Mouse (Mus musculus): ENCODE measurements around the gene Mmp13. TPM values are rescaled to one million over a fixed set of nuclear protein-coding genes. Genes with fewer than 3 reads are reported as not detected.

Gene Mmp13
- polyA plus RNA-seq, 1 experiment from 2014 or later = not detected

- Histone ChIP-seq H3K4me1 (replicated peaks; ENCODE audit: control insufficient read depth, insufficient read depth, low read length) (no peaks in the 10 kb centered on the region), H3K9me3 (ENCODE audit: control insufficient read depth, low read length) (no peaks in the 10 kb centered on the region), H3K9ac (ENCODE audit: low read length) (no peak overlapping the region), H3K4me3 (ENCODE audit: low read depth, low read length) (no peak overlapping the region), H3K27ac (ENCODE audit: low read depth, low read length) (no peak overlapping the region), H3K27me3 (ENCODE audit: control insufficient read depth, insufficient read depth, low read length) (no peaks in the 10 kb centered on the region), H3K36me3 (ENCODE audit: control insufficient read depth, insufficient read depth, low read length) (no peaks in the 10 kb centered on the region), H3K4me2 (ENCODE audit: low read depth, low read length, severe bottlenecking) (no peak overlapping the region)
- ATAC-seq (replicated peaks; ENCODE audit: low FRiP score) (no peak), DNase-seq (ENCODE audit: low spot score) (no peak)
- 79% methylated on average over 2 of the region's 2 CpGs for WGBS
These were observed 17.2 kb downstream of the Mmp13 start for GRCm38 (mm10) chr9:7289501-7289900.

- Histone ChIP-seq H3K27me3 (ENCODE audit: control insufficient read depth, insufficient read depth, low read length) (no peaks in the 10 kb centered on the region), H3K9ac (ENCODE audit: low read length) (no peak overlapping the region), H3K4me2 (ENCODE audit: low read depth, low read length, severe bottlenecking) (no peak overlapping the region), H3K36me3 (ENCODE audit: control insufficient read depth, insufficient read depth, low read length) (no peaks in the 10 kb centered on the region), H3K4me1 (replicated peaks; ENCODE audit: control insufficient read depth, insufficient read depth, low read length) (no peaks in the 10 kb centered on the region), H3K4me3 (ENCODE audit: low read depth, low read length) (no peak overlapping the region), H3K9me3 (ENCODE audit: control insufficient read depth, low read length) (no peaks in the 10 kb centered on the region), H3K27ac (ENCODE audit: low read depth, low read length) (no peak overlapping the region)
- ATAC-seq (replicated peaks; ENCODE audit: low FRiP score) (no peak), DNase-seq (ENCODE audit: low spot score) (no peak)
- 95% methylated on average over 12 of the region's 12 CpGs for WGBS
These were observed 17.6 kb downstream of the Mmp13 start for GRCm38 (mm10) chr9:7289901-7290300.

- no peak for ATAC-seq (replicated peaks; ENCODE audit: low FRiP score)
- Histone ChIP-seq H3K36me3 (ENCODE audit: control insufficient read depth, insufficient read depth, low read length) (no peaks in the 10 kb centered on the region), H3K4me3 (ENCODE audit: low read depth, low read length) (no peak overlapping the region), H3K27ac (ENCODE audit: low read depth, low read length) (no peak overlapping the region), H3K9me3 (ENCODE audit: control insufficient read depth, low read length) (no peaks in the 10 kb centered on the region), H3K4me1 (replicated peaks; ENCODE audit: control insufficient read depth, insufficient read depth, low read length) (no peaks in the 10 kb centered on the region), H3K9ac (ENCODE audit: low read length) (no peak overlapping the region), H3K4me2 (ENCODE audit: low read depth, low read length, severe bottlenecking) (no peak overlapping the region), H3K27me3 (ENCODE audit: control insufficient read depth, insufficient read depth, low read length) (no peaks in the 10 kb centered on the region)
- WGBS = 39% methylated on average over 1 of the region's 1 CpGs
- no peak for DNase-seq (ENCODE audit: low spot score)
These were observed 19.8 kb downstream of the Mmp13 start for GRCm38 (mm10) chr9:7292132-7292531.

DNA sequence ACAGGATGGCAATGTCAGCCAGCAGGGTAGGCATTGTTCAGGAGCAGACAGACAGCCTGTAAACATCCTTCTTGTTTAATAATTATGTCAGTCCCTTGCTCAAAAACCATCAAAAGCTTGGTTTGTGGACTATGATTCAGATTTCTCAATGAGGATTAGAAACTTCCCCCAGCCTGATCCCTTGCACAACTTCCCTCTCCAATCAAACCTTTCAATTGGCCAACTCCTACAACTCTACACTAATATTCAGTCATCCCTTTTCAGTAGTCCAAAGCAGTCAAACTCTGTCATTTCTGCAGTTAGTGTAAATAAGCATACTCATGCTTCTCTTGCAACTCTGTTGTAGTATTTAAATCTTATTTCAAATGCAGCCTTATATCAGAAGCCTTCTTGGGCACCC, 59.5 kb downstream of the Mmp13 start:
- H3K4me3 ChIP-seq (ENCODE audit: low read depth, low read length) = no peak overlapping the region
- H3K36me3 ChIP-seq (ENCODE audit: control insufficient read depth, insufficient read depth, low read length) = no peaks in the 10 kb centered on the region
- H3K9me3 ChIP-seq (ENCODE audit: control insufficient read depth, low read length) = no peaks in the 10 kb centered on the region
- no peaks in the 10 kb centered on the region for H3K4me1 ChIP-seq (replicated peaks; ENCODE audit: control insufficient read depth, insufficient read depth, low read length)
- no peak overlapping the region for H3K9ac ChIP-seq (ENCODE audit: low read length)
- ATAC-seq (replicated peaks; ENCODE audit: low FRiP score) (no peak), DNase-seq (ENCODE audit: low spot score) (no peak)
- H3K27me3 ChIP-seq (ENCODE audit: control insufficient read depth, insufficient read depth, low read length) = no peaks in the 10 kb centered on the region
- no peak overlapping the region for H3K4me2 ChIP-seq (ENCODE audit: low read depth, low read length, severe bottlenecking)
- no peak overlapping the region for H3K27ac ChIP-seq (ENCODE audit: low read depth, low read length)

Other genes with a start within 250 kb of the Mmp13 start
- 27.8 and 34.8 TPM in 2 replicates for gene Dync2h1, start 88.1 kb upstream of the Mmp13 start, polyA plus RNA-seq (2014; fragmentation: Nextera tagmentation; extraction: Ambion mirVana)
- 140 and 141 TPM in 2 replicates for gene Dcun1d5, start 88.0 kb upstream of the Mmp13 start, polyA plus RNA-seq (2014; fragmentation: Nextera tagmentation; extraction: Ambion mirVana)
- gene Mmp12, start 71.9 kb downstream of the Mmp13 start, polyA plus RNA-seq (2014; fragmentation: Nextera tagmentation; extraction: Ambion mirVana) = not detected in 2 replicates
- not detected in 2 replicates for gene Mmp1b, start 115.5 kb downstream of the Mmp13 start, polyA plus RNA-seq (2014; fragmentation: Nextera tagmentation; extraction: Ambion mirVana)
- not detected in 2 replicates for gene Mmp3, start 173.3 kb downstream of the Mmp13 start, polyA plus RNA-seq (2014; fragmentation: Nextera tagmentation; extraction: Ambion mirVana)
- not detected in 2 replicates for gene Mmp10, start 229.8 kb downstream of the Mmp13 start, polyA plus RNA-seq (2014; fragmentation: Nextera tagmentation; extraction: Ambion mirVana)